Mouse (Mus musculus): ENCODE measurements around the gene Sntg2.

DNA sequence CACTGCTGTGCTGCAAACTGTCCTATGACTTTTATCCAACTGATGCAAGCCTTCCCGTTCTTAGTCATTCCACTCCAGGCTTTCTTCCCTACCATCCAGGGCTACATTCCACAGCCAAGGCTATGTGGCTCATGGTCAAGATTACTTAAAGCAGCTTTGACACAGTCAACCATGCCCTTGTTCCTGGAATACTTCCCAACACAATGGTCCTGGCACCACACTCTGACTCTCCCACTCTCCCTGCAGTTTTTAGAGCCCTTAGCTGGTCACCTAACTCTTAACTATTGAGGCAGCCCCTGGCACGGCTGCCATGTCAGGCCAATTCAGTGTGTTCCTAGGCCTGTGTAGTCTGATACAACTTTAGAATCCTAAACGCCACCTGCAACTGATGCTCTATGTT lies 212.7 kb downstream of the Sntg2 start:
- no peak for TF ChIP-seq CTCF (IDR thresholded peaks at IDR 0.05; ENCODE audit: borderline replicate concordance, extremely low read depth, insufficient read depth, insufficient read length)
- TF ChIP-seq POLR2A (IDR thresholded peaks at IDR 0.05; ENCODE audit: borderline replicate concordance, extremely low read depth, insufficient read depth, insufficient read length, poor library complexity, severe bottlenecking) = no peak

Data from brain, embryonic 14.5 days (tissue).